Mouse (Mus musculus) thymus, postnatal 25 days (tissue): ENCODE measurements around the gene Zfyve16.

Experiments used
- DNase-seq: peaks from one replicate; pipeline ENCODE4 v3.0.0; 2022

Gene Zfyve16

DNA sequence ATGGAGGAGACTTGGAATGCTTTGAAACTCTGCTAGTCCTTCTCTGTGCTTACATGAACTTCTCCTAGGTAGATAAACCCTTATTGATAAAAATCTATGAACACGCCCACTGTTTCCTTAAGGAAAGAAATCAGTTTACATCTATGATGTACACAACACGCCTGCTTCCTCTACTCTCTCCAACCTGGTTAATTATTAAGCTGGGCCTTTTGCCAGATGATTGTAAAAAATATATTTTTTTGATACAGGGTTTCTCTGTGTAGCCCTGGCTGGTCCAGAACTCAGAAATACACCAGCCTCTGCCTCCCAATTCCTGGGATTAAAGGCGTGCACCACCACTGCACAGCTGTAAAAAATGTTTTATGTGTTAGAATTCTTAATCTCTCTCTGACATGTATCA, 66.0 kb downstream of the Zfyve16 start:
- no peak for DNase-seq

GRCm38 (mm10) chr13:92446872-92447271, 83.8 kb downstream of the Zfyve16 start:
- no peak for DNase-seq

DNA sequence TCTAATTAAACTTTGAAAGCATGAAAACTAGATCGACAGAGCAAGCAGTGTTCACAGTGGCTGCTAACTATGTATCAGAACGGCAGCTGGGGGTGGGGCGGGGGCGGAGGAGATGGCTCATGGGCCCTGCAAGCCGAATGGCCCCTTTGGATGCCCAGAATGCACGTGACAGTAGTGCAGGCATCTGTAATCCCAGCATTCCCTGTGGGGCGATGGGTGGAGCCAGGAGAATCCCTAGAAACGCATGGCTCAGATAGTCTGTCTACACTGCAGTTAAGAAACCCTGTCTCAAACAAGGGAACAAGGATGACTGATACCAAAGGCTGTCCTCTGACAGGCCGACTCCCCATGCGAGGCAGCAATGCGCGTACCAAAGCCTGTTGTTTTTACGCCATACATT, 90.4 kb downstream of the Zfyve16 start:
- no peak for DNase-seq

GRCm38 (mm10) chr13:92438656-92439055, 92.0 kb downstream of the Zfyve16 start:
- no peak for DNase-seq
